Mouse (Mus musculus) heart, embryonic 14.5 days (tissue): Measurements from ENCODE around the gene Ccnd3. TPM values are rescaled to one million over a fixed set of nuclear protein-coding genes. Genes with fewer than 3 reads are reported as not detected.

Experiments used
- ATAC-seq: fragments of 200-750 bp; cut with Nextera tagmentation; 2 replicates; pipeline ENCODE4 v1.8.0; 2017; ENCODE audit warnings: low read depth, moderate TSS enrichment; ENCODE audit not compliant: insufficient number of reproducible peaks, insufficient read depth, low FRiP score
- H3K27ac ChIP-seq, 2 experiments: fragments of 200-500 bp in 1 of 2; fragments of 300-500 bp in 1 of 2; sonication (generic) in 1 of 2; replicated peaks in 1 of 2; 2 replicates each; pipeline ENCODE4 v1.5.1; 2012 to 2014; ENCODE audit warnings: low read depth in 2 of 2, low read length in 2 of 2, control low read depth in 1 of 2, mild to moderate bottlenecking in 1 of 2, mixed read lengths in 1 of 2; ENCODE audit not compliant: control insufficient read depth in 1 of 2, insufficient read depth in 1 of 2
- H3K27me3 ChIP-seq: fragments of 300-500 bp; sonication (generic); 2 replicates; pipeline ENCODE4 v1.6.1; 2014; ENCODE audit warnings: mild to moderate bottlenecking, low read length, control low read depth; ENCODE audit not compliant: control insufficient read depth, insufficient read depth
- H3K36me3 ChIP-seq: fragments of 300-500 bp; sonication (generic); 2 replicates; pipeline ENCODE4 v1.6.1; 2014; ENCODE audit warnings: mild to moderate bottlenecking, control low read depth, low read length, mixed read lengths; ENCODE audit not compliant: control insufficient read depth, insufficient read depth
- H3K4me1 ChIP-seq, 2 experiments: fragments of 200-500 bp in 1 of 2; fragments of 300-500 bp in 1 of 2; sonication (generic) in 1 of 2; 2 replicates each; pipeline ENCODE4 v1.6.1; 2012 to 2014; ENCODE audit warnings: low read length in 2 of 2, control low read depth in 1 of 2, mixed read lengths in 1 of 2; ENCODE audit not compliant: control insufficient read depth in 2 of 2, insufficient read depth in 2 of 2
- H3K4me2 ChIP-seq: fragments of 300-500 bp; sonication (generic); 2 replicates; pipeline ENCODE4 v1.6.1; 2014; ENCODE audit warnings: mild to moderate bottlenecking, low read length
- H3K4me3 ChIP-seq, 2 experiments: fragments of 200-500 bp in 1 of 2; fragments of 300-500 bp in 1 of 2; sonication (generic) in 1 of 2; 2 replicates each; pipeline ENCODE4 v1.5.1; 2012 to 2014; ENCODE audit warnings: low read length in 2 of 2, mild to moderate bottlenecking in 2 of 2, control low read depth in 1 of 2, low read depth in 1 of 2, moderate library complexity in 1 of 2; ENCODE audit not compliant: control insufficient read depth in 1 of 2, insufficient read depth in 1 of 2
- H3K9ac ChIP-seq: fragments of 300-500 bp; sonication (generic); 2 replicates; pipeline ENCODE4 v1.6.1; 2014; ENCODE audit warnings: mild to moderate bottlenecking, low read length
- H3K9me3 ChIP-seq: fragments of 300-500 bp; sonication (generic); 2 replicates; pipeline ENCODE4 v1.6.1; 2016; ENCODE audit warnings: low read length, control low read depth; ENCODE audit not compliant: control insufficient read depth
- WGBS: fragments of 180-500 bp; shearing (Covaris S2); extraction: QIAGEN DNeasy Blood & Tissue Kit; methylation state at CpG from one replicate; pipeline ENCODE4 v1.1.7; 2014; 5-methylcytosine and 5-hydroxymethylcytosine counted together
- polyA plus RNA-seq: library from polyadenylated mRNA; unstranded; fragments of >200 nt; fragmentation: Nextera tagmentation; extraction: Ambion mirVana; gene quantifications from 2 replicates; pipeline ENCODE4 v1.2.1, GENCODE M21; 2014

Ccnd3 gene
- polyA plus RNA-seq, 1 experiment from 2014 or later, result 469 TPM

DNA sequence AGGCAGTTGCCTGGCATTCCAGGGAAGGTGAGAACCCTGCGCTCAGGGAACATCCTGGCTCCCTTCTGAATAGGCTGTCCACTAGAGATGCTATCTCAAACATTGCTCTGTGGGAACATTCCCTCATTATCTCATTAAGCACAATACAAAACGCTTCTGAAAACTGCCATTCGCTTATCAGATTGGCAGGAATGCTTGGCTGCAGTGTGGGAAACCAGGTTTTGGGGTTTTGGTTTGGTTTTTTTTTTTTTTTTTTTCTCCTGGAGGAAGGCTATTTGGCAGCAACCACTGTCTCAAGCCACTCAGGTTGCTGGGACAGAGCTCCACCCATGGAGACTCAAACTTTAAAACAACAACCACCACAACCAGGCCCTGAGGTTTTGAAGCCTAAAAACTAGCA, 25.0 kb upstream of the Ccnd3 start:
- no peaks in the 10 kb centered on the region for H3K9me3 ChIP-seq
- no peak overlapping the region for H3K4me3 ChIP-seq
- no peaks in the 10 kb centered on the region for H3K36me3 ChIP-seq
- H3K4me2 ChIP-seq, result no peak overlapping the region
- WGBS, result 18% methylated on average over 3 of the region's 3 CpGs
- no peaks in the 10 kb centered on the region for H3K27me3 ChIP-seq
- no peak overlapping the region for H3K9ac ChIP-seq
- H3K4me1 ChIP-seq, result peaks cover 11 to 16% of the 10 kb centered on the region in 2 experiments
- peak overlapping the region in 1 of 2 experiments; percentile 24; a peak in 1 of 4 replicates for H3K27ac ChIP-seq
- ATAC-seq, result no peak

- no peak overlapping the region for H3K9ac ChIP-seq
- no peaks in the 10 kb centered on the region for H3K27me3 ChIP-seq
- no peaks in the 10 kb centered on the region for H3K9me3 ChIP-seq
- no peak overlapping the region for H3K4me3 ChIP-seq
- H3K4me2 ChIP-seq, result no peak overlapping the region
- H3K36me3 ChIP-seq, result no peaks in the 10 kb centered on the region
- H3K27ac ChIP-seq, result no peak overlapping the region
- ATAC-seq, result no peak
- WGBS, result 57% methylated on average over 2 of the region's 2 CpGs
- peaks cover 24 to 26% of the 10 kb centered on the region in 2 experiments for H3K4me1 ChIP-seq
Measured at GRCm38 (mm10) chr17:47482401-47482800, 22.4 kb upstream of the Ccnd3 start.

DNA sequence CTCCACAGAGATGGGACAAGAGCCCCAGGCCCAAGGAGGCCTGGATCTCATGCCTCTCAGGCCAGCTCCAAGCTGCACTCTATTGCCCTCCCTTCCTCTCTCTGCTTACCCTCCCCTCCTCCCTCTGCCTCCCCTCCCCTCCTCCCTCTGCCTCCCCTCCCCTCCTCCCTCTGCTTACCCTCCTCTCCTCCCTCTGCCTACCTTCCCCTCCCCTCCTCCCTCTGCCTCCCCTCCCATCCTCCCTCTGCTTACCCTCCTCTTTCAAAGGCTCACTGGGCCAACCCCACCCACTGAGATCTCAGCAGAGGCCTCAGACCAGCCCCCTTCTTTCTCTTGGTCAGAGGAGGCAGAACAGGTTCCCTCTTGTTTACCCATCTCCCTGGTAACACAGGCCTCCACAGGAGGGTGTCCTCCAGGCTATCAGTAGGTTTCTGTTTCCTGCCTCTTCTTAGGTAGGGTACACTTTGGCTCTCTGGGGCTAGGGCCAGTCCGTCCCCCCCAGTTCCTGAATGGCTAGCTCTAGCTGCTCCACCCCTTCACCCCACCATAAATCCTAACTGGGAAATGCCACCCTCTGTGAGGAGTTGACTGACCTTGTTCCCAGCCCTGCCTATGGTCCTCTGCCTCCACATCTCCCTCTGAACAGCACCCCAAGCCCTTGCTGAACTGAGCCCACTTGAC, 20.5 kb upstream of the Ccnd3 start:
- Histone ChIP-seq H3K36me3 (peaks cover 18% of the 10 kb centered on the region), H3K9ac (no peak overlapping the region), H3K9me3 (no peaks in the 10 kb centered on the region), H3K4me3 (no peak overlapping the region), H3K27ac (peak overlapping the region in 1 of 2 experiments; percentile 58; a peak in 3 of 4 replicates), H3K27me3 (no peaks in the 10 kb centered on the region), H3K4me1 (peaks cover 24 to 26% of the 10 kb centered on the region in 2 experiments), H3K4me2 (no peak overlapping the region)
- peak; percentile 33; the same call in 1 of the 2 replicates for ATAC-seq
- WGBS, result 29% methylated on average over 1 of the region's 1 CpGs

DNA sequence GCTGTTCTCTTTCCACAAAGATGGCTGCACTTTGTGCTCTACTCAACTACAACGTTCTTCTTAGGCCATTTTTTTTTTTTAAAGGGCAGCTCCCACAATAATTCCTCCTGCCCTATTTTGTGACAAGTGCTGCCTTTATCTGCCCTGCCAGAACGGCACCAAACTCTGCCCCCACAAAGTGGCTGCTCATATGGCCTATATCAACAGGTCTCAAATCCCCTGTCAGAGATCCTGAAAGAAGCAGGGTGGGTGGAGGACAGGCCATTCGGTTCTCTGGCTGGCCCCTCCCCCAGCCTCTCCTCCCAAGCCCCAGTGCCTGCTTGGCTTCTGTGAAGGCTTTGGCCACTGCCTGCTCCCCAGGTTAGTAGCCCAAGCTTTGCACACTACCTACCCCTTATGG, 19.9 kb upstream of the Ccnd3 start:
- no peak for ATAC-seq
- Histone ChIP-seq H3K4me1 (peaks cover 21% of the 10 kb centered on the region in 2 experiments), H3K4me3 (no peak overlapping the region), H3K27ac (peak overlapping the region in 1 of 2 experiments; percentile 58; a peak in 3 of 4 replicates), H3K9me3 (no peaks in the 10 kb centered on the region), H3K4me2 (no peak overlapping the region), H3K36me3 (peaks cover 24% of the 10 kb centered on the region), H3K9ac (no peak overlapping the region), H3K27me3 (no peaks in the 10 kb centered on the region)
- 6% methylated on average over 3 of the region's 3 CpGs for WGBS

DNA sequence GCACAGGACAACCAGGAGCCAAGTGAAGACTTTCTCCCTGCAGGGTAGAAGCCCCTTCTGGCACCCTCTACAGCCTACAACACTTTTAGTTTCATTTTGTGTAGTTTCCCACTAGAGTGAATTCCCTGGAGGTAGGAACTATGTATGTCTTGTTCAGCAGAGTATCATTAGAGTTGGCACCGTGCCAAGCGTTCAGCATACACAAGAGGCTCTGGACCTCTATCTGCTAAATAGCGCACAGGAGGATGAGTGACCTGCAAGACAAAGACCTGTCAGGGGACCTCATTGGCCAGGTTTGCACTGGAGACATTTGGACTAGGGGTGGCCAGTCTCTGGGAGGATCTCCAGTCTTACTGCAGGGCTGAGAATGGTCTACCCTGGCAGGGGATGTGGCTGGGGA, 19.1 kb upstream of the Ccnd3 start:
- H3K36me3 ChIP-seq, result peaks cover 32% of the 10 kb centered on the region
- no peak overlapping the region for H3K9ac ChIP-seq
- H3K4me3 ChIP-seq, result no peak overlapping the region
- no peaks in the 10 kb centered on the region for H3K9me3 ChIP-seq
- WGBS, result 57% methylated on average over 3 of the region's 3 CpGs
- no peak overlapping the region for H3K4me2 ChIP-seq
- H3K4me1 ChIP-seq, result peaks cover 17 to 20% of the 10 kb centered on the region in 2 experiments
- H3K27me3 ChIP-seq, result no peaks in the 10 kb centered on the region
- 0 out of 4 replicates have a peak overlapping the region, but pooled peaks of 1 of the 2 experiments have one; percentile 19 for H3K27ac ChIP-seq
- ATAC-seq, result no peak

GRCm38 (mm10) chr17:47490791-47491190, 14.1 kb upstream of the Ccnd3 start:
- Histone ChIP-seq H3K36me3 (peaks cover 82% of the 10 kb centered on the region), H3K9ac (no peak overlapping the region), H3K4me3 (no peak overlapping the region), H3K9me3 (no peaks in the 10 kb centered on the region), H3K4me2 (no peak overlapping the region), H3K27ac (no peak overlapping the region), H3K27me3 (no peaks in the 10 kb centered on the region), H3K4me1 (peaks cover 2 to 5% of the 10 kb centered on the region in 2 experiments; a peak in 2 of 4 replicates)
- 75% methylated on average over 9 of the region's 9 CpGs for WGBS
- ATAC-seq, result no peak

- no peak overlapping the region for H3K4me2 ChIP-seq
- ATAC-seq, result no peak
- H3K9ac ChIP-seq, result no peak overlapping the region
- no peaks in the 10 kb centered on the region for H3K27me3 ChIP-seq
- H3K9me3 ChIP-seq, result no peaks in the 10 kb centered on the region
- no peak overlapping the region for H3K27ac ChIP-seq
- H3K4me3 ChIP-seq, result no peak overlapping the region
- 69% methylated on average over 6 of the region's 6 CpGs for WGBS
- peaks cover 98% of the 10 kb centered on the region for H3K36me3 ChIP-seq
- H3K4me1 ChIP-seq, result no peaks in the 10 kb centered on the region
Measured at GRCm38 (mm10) chr17:47492731-47493130, 12.1 kb upstream of the Ccnd3 start.

DNA sequence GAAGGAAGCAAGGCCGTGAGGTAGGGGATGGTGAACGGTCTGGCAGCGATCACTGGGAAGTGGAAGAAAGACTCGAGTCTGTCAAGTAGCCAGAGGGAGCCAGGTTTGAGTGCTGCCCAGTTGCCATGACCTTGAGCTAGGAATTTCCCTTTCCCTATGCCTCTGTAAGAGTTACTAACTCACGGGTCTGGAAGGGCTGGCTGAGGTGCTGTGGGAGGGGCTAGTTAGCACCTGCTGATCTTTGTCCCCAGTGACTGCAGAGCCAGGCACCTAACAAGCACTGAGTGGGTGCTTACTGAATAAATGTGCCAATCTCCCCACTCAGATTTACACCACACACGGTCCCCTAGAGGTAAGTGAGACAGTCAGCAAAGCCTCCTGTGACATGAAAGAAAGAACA, 11.2 kb upstream of the Ccnd3 start:
- Histone ChIP-seq H3K27ac (no peak overlapping the region), H3K4me1 (no peaks in the 10 kb centered on the region), H3K36me3 (peaks cover 96% of the 10 kb centered on the region), H3K9ac (no peak overlapping the region), H3K4me2 (no peak overlapping the region), H3K4me3 (no peak overlapping the region), H3K27me3 (no peaks in the 10 kb centered on the region), H3K9me3 (no peaks in the 10 kb centered on the region)
- no peak for ATAC-seq
- WGBS, result 85% methylated on average over 6 of the region's 6 CpGs
